Mouse (Mus musculus) hindbrain, embryonic 11.5 days (tissue): Measurements from ENCODE around the gene Pop7. TPM values are rescaled to one million over a fixed set of nuclear protein-coding genes. Genes with fewer than 3 reads are reported as not detected.

ENCODE experiments used
- ATAC-seq: fragments of 200-750 bp; cut with Nextera tagmentation; 2 replicates; pipeline ENCODE4 v1.8.0; 2017; ENCODE audit warnings: mild to moderate bottlenecking, moderate TSS enrichment, moderate library complexity; ENCODE audit not compliant: low FRiP score
- DNase-seq: peaks from one replicate; pipeline ENCODE4 v3.0.0-alpha.2; 2015; ENCODE audit warnings: low spot score
- H3K27ac ChIP-seq: fragments of 300-500 bp; sonication (generic); 2 replicates; pipeline ENCODE4 v1.5.1; 2014; ENCODE audit warnings: mild to moderate bottlenecking, low read depth, low read length
- H3K27me3 ChIP-seq: fragments of 300-500 bp; sonication (generic); 2 replicates; pipeline ENCODE4 v1.6.1; 2014; ENCODE audit warnings: mild to moderate bottlenecking, low read length, moderate library complexity, mixed read lengths; ENCODE audit not compliant: control insufficient read depth, insufficient read depth
- H3K36me3 ChIP-seq: fragments of 300-500 bp; sonication (generic); 2 replicates; pipeline ENCODE4 v1.6.1; 2014; ENCODE audit warnings: mild to moderate bottlenecking, low read length, moderate library complexity, mixed read lengths; ENCODE audit not compliant: control insufficient read depth, insufficient read depth
- H3K4me1 ChIP-seq: fragments of 300-500 bp; sonication (generic); replicated peaks from 2 replicates; pipeline ENCODE4 v1.6.1; 2014; ENCODE audit warnings: low read length, mixed read lengths; ENCODE audit not compliant: control insufficient read depth, insufficient read depth
- H3K4me2 ChIP-seq: fragments of 300-500 bp; sonication (generic); replicated peaks from 2 replicates; pipeline ENCODE4 v1.6.1; 2014; ENCODE audit warnings: mild to moderate bottlenecking, low read depth, low read length
- H3K4me3 ChIP-seq: fragments of 300-500 bp; sonication (generic); 2 replicates; pipeline ENCODE4 v1.5.1; 2014; ENCODE audit warnings: low read depth, low read length
- H3K9ac ChIP-seq: fragments of 300-500 bp; sonication (generic); 2 replicates; pipeline ENCODE4 v1.6.1; 2014; ENCODE audit warnings: low read depth, low read length
- H3K9me3 ChIP-seq: fragments of 300-500 bp; sonication (generic); 2 replicates; pipeline ENCODE4 v1.6.1; 2016; ENCODE audit warnings: low read length; ENCODE audit not compliant: control insufficient read depth
- WGBS: fragments of 180-500 bp; shearing (Covaris S2); extraction: QIAGEN DNeasy Blood & Tissue Kit; methylation state at CpG from one replicate; pipeline ENCODE4 v1.1.7; 2014; 5-methylcytosine and 5-hydroxymethylcytosine counted together
- polyA plus RNA-seq: library from polyadenylated mRNA; unstranded; fragments of >200 nt; fragmentation: Nextera tagmentation; extraction: Ambion mirVana; gene quantifications from 2 replicates; pipeline ENCODE4 v1.2.1, GENCODE M21; 2014

Pop7 gene
- polyA plus RNA-seq, 1 experiment from 2014 or later = 55.2 TPM

DNA sequence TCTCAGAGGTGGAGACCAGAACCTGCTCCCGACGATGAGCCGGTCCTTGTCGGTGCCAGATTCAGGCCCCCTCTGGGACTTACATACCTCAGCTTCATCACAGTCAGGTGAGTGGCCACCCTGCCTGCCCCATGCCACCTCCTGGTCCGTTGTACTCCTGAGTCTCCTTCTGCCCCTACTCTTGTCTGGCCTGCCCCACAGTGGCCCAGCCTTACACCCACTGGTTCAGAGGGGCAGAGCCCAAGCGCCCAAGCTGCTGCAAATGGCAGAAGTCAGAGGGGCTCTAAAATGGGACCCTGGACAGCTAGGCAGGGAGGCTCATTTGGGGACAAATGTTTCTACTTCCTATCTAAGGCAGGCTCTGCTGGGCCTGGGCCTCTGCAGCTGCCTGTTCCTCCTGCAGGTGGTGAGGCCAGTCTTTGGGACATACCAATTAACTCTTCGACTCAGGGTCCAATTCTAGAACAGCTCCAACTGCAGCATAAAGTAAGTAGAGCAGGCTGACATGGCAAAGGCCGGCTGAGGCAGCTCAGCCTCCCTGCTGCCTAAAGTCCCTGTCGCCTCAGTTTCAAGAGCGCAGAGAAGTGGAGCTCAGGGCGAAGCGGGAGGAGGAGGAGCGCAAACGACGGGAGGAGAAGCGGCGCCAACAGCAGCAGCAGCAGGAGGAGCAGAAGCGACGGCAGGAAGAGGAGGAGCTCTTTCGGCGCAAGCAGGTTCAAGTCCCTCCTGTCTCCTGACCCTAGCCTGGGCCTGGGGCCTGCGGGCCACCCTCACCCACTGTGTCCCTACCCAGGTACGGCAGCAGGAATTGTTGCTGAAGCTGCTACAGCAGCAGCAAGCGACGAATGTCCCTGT, 21.3 kb upstream of the Pop7 start:
- H3K4me2 ChIP-seq = no peak overlapping the region
- 86% methylated on average over 25 of the region's 25 CpGs for WGBS
- DNase-seq (no peak), ATAC-seq (no peak)
- no peak overlapping the region for H3K9ac ChIP-seq
- no peaks in the 10 kb centered on the region for H3K9me3 ChIP-seq
- 0 out of 2 replicates have a peak overlapping the region, but pooled peaks have one; percentile 33 for H3K27ac ChIP-seq
- H3K36me3 ChIP-seq = peaks cover 57% of the 10 kb centered on the region
- 0 out of 2 replicates have a peak overlapping the region, but pooled peaks have one; percentile 2 for H3K4me3 ChIP-seq
- peaks cover 5% of the 10 kb centered on the region; the same call in 1 of the 2 replicates for H3K4me1 ChIP-seq
- no peaks in the 10 kb centered on the region for H3K27me3 ChIP-seq

DNA sequence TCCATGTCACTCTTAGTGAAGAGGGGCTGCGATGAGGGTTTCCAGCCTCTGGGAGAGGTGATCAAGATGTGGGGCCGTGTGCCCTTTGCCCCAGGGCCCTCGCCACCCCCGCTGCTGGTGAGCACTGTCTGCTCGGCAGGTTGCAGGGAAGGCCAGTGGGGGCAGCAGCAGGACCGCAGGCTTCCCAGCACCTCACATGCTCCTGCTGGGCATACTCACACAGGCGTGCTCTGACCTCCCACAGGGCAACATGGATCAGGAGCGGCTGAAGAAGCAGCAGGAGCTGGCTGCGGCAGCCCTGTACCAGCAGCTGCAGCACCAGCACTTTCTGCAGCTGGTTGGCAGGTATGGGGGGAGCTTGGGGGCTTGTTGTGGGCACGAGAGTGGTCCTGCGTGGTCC, 20.4 kb upstream of the Pop7 start:
- Histone ChIP-seq H3K4me3 (no peak overlapping the region), H3K36me3 (peaks cover 56% of the 10 kb centered on the region), H3K27ac (no peak overlapping the region), H3K4me2 (no peak overlapping the region), H3K9me3 (no peaks in the 10 kb centered on the region), H3K9ac (no peak overlapping the region), H3K27me3 (no peaks in the 10 kb centered on the region), H3K4me1 (peaks cover 5% of the 10 kb centered on the region; the same call in 1 of the 2 replicates)
- 72% methylated on average over 11 of the region's 11 CpGs for whole genome bisulfite sequencing
- ATAC-seq = no peak
- no peak for DNase-seq

DNA sequence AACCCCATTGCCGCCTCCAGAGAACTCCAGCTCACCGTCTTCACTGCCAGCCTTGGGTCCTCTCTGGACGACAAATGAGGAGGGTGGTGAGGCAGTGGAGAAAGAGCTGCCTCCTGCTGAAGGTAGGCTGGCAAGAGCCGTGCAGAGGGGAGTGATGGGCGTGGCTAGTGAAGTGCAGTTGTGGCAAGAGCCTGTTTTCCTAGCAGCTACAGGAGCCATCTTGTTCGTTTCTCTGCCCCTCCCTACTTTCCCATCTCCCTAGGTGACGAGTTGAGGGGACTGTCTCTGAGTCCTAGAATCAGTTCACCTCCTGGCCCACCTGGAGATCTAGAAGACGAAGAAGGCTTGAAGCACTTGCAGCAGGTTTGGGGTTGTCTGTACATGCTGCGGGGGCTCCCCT, 19.5 kb upstream of the Pop7 start:
- no peak for ATAC-seq
- Histone ChIP-seq H3K4me3 (no peak overlapping the region), H3K27me3 (no peaks in the 10 kb centered on the region), H3K4me2 (no peak overlapping the region), H3K9me3 (no peaks in the 10 kb centered on the region), H3K36me3 (peaks cover 52% of the 10 kb centered on the region), H3K9ac (no peak overlapping the region), H3K27ac (no peak overlapping the region), H3K4me1 (peaks cover 3% of the 10 kb centered on the region; the same call in 1 of the 2 replicates)
- no peak for DNase-seq
- WGBS = 79% methylated on average over 9 of the region's 9 CpGs

DNA sequence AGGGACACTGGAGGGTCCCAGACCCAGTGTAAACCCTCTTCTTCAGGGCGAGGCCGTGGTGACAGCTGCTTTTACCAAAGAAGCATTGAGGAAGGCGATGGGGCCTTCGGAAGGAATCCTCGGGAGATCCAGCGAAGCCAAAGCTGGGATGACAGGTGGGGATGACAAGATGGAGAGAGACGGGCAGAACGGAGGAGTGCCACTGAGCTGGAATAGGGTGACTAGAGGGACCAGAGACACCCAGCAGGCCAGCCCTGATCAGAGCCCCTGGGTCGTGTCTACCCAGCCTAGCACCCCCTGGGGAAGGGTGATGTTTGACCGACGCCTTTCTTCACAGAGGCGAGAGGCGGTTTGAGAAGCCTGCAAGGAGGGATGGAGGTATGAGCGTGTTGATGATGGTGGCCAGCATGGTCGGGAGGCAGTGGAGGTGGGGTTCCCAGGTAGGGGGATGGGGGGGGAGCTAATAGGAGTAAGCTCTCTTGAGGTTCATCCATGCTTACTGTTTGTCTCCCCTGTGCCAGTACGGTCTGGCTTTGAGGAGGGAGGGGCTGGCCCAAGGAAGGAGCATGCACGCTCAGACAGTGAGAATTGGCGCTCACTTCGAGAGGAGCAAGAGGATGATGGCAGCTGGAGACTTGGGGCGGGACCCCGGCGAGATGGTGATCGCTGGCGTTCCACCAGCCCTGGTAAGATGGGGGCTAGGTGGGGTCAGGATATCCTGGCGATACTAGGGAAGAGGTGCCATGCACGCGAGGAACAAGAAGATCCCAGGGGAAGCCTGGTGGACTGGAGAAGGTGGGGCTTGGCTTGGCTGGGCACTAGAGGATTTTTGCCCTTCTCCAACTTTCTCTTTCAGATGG, 17.6 kb upstream of the Pop7 start:
- ATAC-seq (no peak), DNase-seq (no peak)
- peaks cover 47% of the 10 kb centered on the region for H3K36me3 ChIP-seq
- H3K27ac ChIP-seq = no peak overlapping the region
- WGBS = 94% methylated on average over 27 of the region's 27 CpGs
- no peaks in the 10 kb centered on the region for H3K9me3 ChIP-seq
- no peak overlapping the region for H3K9ac ChIP-seq
- H3K4me1 ChIP-seq = no peaks in the 10 kb centered on the region
- no peaks in the 10 kb centered on the region for H3K27me3 ChIP-seq
- no peak overlapping the region for H3K4me3 ChIP-seq
- no peak overlapping the region for H3K4me2 ChIP-seq

DNA sequence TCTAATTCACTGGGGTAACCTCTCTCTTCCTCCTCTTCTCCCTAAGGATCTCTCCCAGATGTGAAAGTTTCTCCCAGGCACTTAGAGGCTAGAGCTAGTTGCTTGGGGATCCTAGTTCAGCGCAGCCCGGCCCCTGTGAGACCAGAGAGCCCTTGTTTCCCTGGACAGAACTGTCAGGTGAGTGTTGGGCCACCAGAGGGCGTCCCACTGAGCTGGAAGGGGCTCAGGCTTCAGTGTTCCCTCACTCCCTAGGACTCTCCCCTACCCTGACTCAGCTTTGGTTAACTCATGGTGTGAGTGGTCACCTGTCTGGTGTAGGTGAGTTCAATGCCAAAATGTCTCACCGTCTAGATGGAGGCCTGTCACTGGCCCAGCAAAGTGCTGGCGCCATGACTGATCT, 16.1 kb upstream of the Pop7 start, which contains the start of gene Gigyf1:
Gigyf1 (plus strand) TSS at position 113 of the 400 bp plus-strand sequence.
- Histone ChIP-seq H3K4me3 (no peak within 1 kb of the TSS), H3K36me3 (peaks cover 34% of the 10 kb centered on the region; the same call in 1 of the 2 replicates)
- ATAC-seq = no peak

DNA sequence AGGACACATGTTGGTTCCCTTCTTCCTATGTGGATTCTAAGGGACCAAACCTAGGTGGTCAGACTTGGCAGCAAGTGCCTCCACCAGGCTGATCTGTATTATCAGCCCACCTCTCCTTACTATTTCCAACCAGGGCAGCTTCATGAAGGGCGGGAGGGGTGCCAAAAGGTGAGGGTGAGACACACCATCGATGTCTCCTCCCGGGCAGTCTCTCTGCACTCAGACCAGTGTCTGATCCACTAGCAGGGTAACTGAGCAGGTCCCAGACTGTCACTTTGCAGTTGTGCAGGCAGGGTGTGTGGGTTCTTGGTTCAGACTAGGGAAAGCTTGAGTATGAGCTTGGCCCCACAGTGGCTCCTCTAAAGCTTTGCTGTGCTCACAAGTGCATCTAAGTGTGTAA, 12.5 kb upstream of the Pop7 start:
- DNase-seq = no peak
- Histone ChIP-seq H3K36me3 (peaks cover 9% of the 10 kb centered on the region; the same call in 1 of the 2 replicates), H3K27ac (no peak overlapping the region), H3K4me1 (peaks cover 11% of the 10 kb centered on the region; the same call in 1 of the 2 replicates), H3K9me3 (no peaks in the 10 kb centered on the region), H3K9ac (no peak overlapping the region), H3K4me3 (no peak overlapping the region), H3K4me2 (no peak overlapping the region), H3K27me3 (no peaks in the 10 kb centered on the region)
- WGBS = 85% methylated on average over 3 of the region's 3 CpGs
- ATAC-seq = no peak

More for the DNA sequence above, 16.1 kb upstream of the Pop7 start, which contains the start of gene Gigyf1:
- H3K27ac ChIP-seq = no peak within 1 kb of the TSS
- H3K4me1 ChIP-seq = no peaks in the 10 kb centered on the region; the same call in 1 of the 2 replicates
- peak; percentile 61 for DNase-seq
- H3K9ac ChIP-seq = no peak within 1 kb of the TSS
- H3K4me2 ChIP-seq = no peak within 1 kb of the TSS
- no peaks in the 10 kb centered on the region for H3K9me3 ChIP-seq
- WGBS = 77% methylated on average over 5 of the region's 5 CpGs
- H3K27me3 ChIP-seq = no peaks in the 10 kb centered on the region

DNA sequence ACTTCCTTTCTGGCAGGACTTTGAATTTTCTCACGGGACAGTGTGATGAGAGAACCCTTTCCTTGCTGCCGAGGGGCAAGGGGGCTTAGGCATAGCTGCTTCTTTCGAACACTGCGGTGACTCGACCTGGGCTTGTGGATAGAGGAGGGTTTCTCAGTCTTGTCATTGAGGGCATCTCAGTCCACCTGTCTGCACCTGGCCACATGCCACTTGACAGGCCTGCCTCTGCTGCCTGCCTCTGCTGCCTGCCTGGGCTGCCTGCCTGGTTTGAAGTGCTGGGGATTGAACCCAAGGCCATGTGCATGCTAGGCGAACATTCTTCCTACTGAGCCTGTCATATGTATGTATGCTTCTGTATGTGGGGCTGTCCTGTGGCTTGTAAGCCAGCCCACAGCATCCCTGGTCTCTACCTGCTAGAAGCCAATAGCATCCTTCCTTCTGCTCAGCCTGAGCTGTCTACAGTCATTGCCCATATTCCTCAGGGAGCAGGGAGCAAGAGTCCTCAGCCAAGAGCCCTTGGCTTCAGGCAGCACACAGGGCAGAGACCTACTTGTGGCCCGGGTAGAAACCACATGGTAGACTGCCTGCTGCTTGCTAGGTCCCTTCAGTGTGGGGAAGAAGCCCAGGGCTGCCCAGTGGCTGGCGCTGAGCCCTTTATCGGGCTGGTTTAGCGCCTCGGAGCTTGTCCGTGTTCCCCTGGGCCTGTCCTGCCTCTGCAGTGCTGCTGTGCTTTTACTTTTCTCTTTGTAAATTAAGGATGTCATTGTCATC, 11.8 kb upstream of the Pop7 start:
- DNase-seq (no peak), ATAC-seq (no peak)
- H3K4me2 ChIP-seq = no peak overlapping the region
- no peak overlapping the region for H3K27ac ChIP-seq
- no peak overlapping the region for H3K4me3 ChIP-seq
- H3K9me3 ChIP-seq = no peaks in the 10 kb centered on the region
- H3K27me3 ChIP-seq = no peaks in the 10 kb centered on the region
- H3K36me3 ChIP-seq = peaks cover 5% of the 10 kb centered on the region; the same call in 1 of the 2 replicates
- no peak overlapping the region for H3K9ac ChIP-seq
- 90% methylated on average over 12 of the region's 12 CpGs for WGBS
- peaks cover 13% of the 10 kb centered on the region; the same call in 1 of the 2 replicates for H3K4me1 ChIP-seq
